Mouse (Mus musculus): ENCODE measurements around the gene Dnmt1. TPM values are rescaled to one million over a fixed set of nuclear protein-coding genes. Genes with fewer than 3 reads are reported as not detected.

Gene Dnmt1
- total RNA-seq, 2 experiments from 2014 or later, result 66.7 to 68.2 TPM

DNA sequence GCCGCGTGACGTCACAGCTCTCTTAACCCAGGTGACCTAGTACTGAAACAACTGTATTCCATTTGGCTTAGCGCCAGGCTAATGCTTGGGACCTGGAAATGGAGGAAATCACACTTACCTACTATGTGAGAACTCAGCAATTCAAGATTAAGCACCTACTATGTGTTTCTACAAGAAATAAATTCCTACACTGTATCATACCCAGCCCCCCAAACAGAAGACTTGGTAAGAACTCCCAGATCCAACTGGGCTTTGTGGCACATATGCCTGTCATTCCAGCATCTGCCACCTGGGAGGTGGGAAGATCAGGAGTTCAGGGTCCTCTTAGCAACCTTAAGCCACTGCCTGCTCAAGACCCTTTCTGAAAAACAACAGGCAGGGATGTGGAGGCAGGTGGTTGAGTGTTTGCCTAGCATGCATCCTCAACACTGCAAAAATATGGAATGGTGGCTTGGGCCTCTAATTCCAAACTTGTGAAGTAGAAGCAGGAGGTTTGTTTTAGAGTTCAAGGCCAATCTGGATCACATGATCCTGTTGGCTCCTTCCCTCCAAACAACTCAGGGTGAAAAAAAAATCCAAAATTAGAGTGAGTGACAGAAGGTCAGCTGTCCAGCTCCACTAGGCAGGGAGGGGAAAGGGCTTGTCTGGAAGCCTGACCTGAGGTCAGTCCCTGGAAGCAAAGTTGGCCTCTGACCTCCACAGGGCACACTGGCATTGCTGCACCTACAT, 17.4 kb upstream of the Dnmt1 start:
- DNase-seq, result no peak

DNA sequence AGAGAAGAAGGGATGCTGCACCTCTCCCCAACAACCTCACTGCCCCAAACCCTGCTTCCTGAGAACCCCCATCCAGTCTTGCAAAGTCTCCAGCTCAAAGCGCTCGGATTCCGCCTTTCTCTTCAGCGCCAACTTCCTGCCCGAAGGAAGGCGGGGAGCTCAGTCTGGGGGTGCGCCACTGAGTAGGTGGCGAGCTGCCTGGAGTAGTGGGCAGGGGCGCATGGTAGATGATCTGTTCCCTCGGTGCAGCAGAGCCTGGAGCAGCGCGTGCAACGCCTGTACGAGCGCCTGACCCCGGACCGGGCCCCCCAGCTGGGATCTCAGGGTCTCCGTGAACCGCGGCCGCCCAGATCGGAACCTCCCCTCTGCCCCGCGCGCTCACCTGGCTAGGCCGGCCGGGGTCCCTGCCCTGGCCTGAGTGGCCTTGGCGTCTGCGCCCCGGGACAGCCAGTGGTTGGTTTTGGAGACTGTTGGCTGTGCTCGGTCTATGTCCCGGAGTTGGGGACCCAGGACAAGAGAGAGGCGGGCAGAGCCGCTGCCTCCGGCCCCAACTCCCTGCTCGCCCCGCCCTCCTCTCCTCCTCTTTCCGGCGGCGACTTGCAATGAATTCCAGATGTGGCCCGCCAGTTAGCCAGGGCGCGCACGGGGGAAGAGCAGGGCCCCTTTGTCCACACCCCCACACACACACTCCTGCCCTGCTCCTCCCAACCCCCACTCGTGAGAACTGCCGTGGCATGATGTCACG, 16.7 kb upstream of the Dnmt1 start, which contains the start of gene S1pr2:
TSS of gene S1pr2 (minus strand) at position 566 of the 745 bp plus-strand sequence.
- peak; percentile 89 for DNase-seq

DNA sequence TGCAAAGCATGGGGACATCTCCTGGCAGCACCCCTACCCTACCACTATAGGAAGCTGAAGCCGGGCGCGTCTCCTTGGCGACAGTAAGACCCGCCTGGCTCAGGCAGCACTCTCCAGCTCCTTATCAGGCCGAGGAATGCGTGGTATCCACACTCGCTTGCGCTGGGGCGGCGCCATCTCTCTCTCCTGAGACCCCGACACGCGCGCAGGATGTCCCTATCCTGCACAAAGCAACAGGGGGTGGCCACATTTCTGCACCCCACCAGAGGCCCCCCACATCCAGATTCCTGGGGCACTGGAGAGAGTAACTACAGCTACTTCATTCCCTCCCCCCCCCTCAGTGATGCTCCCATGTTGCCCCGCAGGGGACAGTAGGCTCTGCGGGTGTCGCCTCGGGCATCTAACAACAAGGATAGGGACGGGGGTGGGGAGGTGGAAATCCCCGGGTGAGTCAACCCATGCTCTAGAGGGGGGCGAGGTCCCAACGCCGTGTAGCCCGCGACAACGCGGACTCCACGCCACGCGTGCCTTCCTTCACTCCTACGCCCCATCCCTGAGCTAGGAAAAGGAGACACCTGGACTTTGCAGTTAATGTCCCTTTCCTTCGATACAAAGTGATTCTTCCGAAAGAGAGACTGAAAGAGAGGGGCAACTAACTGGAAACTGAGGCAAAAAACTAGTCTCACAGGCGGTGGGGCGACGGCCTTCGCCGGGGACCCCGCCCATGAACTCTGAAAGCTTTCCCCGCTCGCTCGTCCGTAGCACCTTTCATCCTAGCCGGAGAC, 15.9 kb upstream of the Dnmt1 start:
- peak; percentile 77 for DNase-seq

GRCm38 (mm10) chr9:20973682-20974075, 14.0 kb upstream of the Dnmt1 start:
- DNase-seq, result peak; percentile 35

GRCm38 (mm10) chr9:20973001-20973681, 13.5 kb upstream of the Dnmt1 start:
- DNase-seq, result peak; percentile 24

DNA sequence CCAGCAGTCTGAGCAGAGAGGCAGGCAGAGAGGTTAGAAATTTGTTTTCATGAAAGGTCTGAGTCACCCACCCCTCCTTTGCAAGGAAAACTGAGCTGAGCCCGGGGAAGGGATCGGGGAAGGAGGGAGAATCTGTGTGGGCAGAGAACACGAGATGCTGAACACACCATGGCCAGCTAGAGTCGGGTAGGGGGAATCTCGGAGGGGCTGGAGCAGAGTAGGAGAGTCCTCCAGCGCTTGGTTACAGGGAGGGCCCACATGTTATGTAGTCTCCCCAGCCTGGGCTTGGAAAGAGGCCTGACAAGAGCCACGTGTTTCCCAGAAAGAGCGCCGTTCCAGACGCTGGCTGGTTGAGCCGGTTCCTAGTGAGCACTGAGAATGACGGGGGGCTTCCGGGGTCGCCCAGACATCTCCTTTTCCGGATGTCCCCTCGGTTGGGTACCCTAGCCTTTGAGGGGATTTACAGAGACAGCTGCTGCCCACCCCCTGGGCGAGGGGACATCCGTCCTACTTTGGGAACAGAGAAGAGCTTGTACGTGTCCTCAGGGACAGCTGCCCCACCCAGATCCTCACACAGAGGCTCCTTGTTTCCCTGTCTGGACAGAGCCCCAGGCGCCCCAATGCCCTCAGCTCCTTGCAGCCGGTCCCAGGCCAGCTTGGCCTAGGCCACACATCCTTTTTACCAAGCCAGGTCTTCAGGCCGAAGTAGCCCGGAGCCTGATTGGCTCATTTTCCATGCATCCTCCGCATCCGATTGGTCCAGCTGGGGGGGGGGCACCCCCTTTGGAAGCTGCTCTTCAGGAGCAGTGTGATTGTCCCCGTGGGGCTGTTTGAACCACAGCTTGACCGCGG, 12.7 kb upstream of the Dnmt1 start:
- DNase-seq, result peak; percentile 64

- peak; percentile 54 for DNase-seq
Measured at GRCm38 (mm10) chr9:20971751-20972140, 12.1 kb upstream of the Dnmt1 start.

DNA sequence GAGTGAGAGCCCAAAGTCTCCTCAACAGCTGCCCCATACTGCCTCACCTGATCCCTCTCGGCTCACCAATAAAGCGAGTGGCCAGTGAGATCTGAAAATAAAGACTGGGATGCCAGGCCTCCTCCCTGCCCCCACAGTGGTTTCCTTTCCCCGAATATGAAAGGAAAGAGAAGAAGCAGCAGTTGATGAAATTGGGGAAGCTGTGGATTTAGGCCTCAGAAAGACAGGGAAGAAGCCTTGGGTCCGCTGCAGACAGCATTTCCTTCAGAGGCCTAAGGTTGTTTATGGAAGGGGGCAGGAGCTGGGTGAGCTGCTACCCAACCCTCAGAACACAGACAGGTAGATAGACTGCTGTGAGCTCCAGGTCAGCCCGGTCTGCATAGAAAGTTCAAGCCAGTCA, 7.1 kb upstream of the Dnmt1 start:
- no peak for DNase-seq

DNA sequence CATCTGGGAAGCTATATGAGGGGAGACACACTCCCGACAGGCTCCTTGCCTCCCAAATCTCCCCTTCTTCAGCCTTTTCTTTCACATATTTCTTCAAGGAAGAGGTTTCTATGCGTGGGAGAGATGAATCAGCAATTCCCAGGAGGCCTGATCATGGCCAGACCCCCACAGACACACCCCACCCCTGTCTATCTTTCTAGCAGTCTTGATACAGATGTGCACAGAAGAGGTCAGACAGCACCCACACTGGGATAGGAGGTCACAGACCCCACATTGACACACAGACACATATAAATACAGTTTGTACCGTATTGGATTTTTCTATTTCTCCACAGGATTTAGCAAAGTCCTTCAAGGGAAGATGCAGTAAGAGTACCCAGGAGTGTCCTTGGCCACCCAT, 6.3 kb upstream of the Dnmt1 start:
- DNase-seq, result no peak

GRCm38 (mm10) chr9:20965606-20966005, 5.9 kb upstream of the Dnmt1 start:
- DNase-seq, result no peak

DNA sequence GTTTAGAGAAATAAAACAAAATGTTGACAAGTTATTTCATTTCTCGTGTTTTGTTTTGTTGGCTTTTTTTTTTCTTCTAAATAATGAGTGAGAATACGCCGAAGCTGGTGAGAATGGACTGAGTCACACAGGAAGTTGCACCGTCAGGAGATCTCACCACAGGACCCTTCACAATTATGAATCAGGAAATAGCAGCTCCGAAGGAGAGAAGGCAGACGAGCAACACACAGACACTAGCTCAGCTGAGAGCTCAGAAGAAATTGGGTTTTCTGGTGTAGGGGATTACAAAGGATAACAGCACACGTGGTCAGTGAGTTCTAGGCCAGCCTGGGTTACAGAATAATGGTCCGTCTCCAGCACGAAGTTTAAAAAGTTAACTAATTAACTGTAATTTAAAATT, 1.9 kb upstream of the Dnmt1 start:
- no peak for DNase-seq

GRCm38 (mm10) chr9:20956989-20957388, 2.7 kb downstream of the Dnmt1 start:
- no peak for DNase-seq

DNA sequence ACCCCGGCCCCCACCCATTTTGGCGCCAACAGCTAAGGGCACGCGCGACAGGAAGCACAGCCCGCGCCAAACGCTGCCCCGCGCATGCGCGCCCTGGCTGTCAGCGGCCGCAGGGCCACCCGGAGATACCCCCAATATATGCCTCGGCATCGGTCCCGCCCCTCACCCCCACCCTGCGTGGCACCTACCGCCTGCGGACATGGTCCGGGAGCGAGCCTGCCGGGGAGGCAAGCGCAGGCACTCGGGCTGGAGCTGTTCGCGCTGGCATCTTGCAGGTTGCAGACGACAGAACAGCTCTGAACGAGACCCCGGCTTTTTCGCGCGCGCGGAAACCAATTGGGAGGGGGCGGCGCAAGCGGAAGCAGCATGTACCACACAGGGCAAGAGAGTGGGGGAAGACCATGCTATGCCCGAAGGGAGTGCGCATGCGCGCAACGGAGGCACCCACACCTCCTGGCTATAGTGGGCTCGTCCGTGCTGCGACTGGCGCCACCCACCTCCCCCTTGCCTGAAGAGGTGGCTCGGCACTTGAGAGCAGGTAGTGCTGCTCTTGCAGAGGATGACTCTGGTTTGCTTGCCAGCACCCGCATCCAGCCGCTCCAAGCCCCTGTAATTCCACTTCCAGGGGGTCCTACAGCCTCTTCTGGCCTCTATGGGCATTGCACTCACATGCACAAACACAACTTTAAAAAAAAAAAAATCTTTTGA, 7.0 kb downstream of the Dnmt1 start:
- peak; percentile 96 for DNase-seq

GRCm38 (mm10) chr9:20951966-20952519, 7.6 kb downstream of the Dnmt1 start:
- no peak for DNase-seq

- DNase-seq, result peak; percentile 62
Measured at GRCm38 (mm10) chr9:20951441-20951840, 8.2 kb downstream of the Dnmt1 start.

DNA sequence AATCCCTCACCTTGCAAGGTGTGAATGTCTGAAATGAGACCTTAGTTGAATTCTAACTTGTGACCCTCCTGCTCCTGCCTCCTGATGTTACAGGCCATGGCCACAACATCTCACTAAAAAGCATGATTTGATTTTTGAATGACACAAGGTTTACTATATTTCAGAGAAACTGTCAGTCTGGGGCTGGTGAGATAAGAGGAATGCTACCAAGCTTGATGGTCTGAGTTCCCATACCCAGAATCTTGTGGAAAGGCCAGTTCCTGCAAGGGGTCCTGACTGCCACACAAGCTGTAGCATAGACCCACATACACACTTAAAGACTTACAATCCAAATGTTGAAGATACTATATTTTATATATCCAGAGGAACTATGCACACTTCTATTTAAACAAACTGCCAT, 9.3 kb downstream of the Dnmt1 start:
- DNase-seq, result no peak

- no peak for DNase-seq
Measured at GRCm38 (mm10) chr9:20946066-20946880, 13.4 kb downstream of the Dnmt1 start.

- no peak for DNase-seq
Measured at GRCm38 (mm10) chr9:20944697-20945370, 14.9 kb downstream of the Dnmt1 start.

GRCm38 (mm10) chr9:20943911-20944310, 15.8 kb downstream of the Dnmt1 start:
- DNase-seq, result no peak

Measured in heart, postnatal 4 days (tissue).